Mouse (Mus musculus): Measurements from ENCODE around the gene Ralbp1.

GRCm38 (mm10) chr17:65836746-65837145 is 48.9 kb downstream of the Ralbp1 start:
- TF ChIP-seq EP300 (IDR thresholded peaks at IDR 0.05; ENCODE audit: low read depth) (no peak), CTCF (IDR thresholded peaks at IDR 0.05; ENCODE audit: low read depth) (no peak)
